ENCODE assay signal across 23 mouse cellular contexts in genomic region chr16:57445096-57446094, GRCm38 (mm10).
DNase-seq lines count a peak whose midpoint lies in the region; ATAC-seq and TF ChIP-seq lines count a peak whose summit lies in the region.
"Had no signal": no experiment of that assay in that cellular context is flagged by ENCODE, and none has a peak within 500 bp of the region (broad histone marks: within the 10 kb centered on the region; RNA-seq: fewer than 3 reads in every experiment).

No protein-coding gene starts in this region.

- no peak overlapping the region for H3K9ac ChIP-seq in limb, embryonic 14.5 days (ENCODE audit: low read depth, low read length, severe bottlenecking)
- no peak overlapping the region for H3K9ac ChIP-seq in midbrain, embryonic 13.5 days (replicated peaks)
- no peak overlapping the region for H3K9ac ChIP-seq in hindbrain, embryonic 16.5 days (ENCODE audit: low read depth, low read length)
- H3K9ac ChIP-seq: forebrain, embryonic 15.5 days; heart, embryonic 12.5 days; hindbrain, embryonic 12.5 days; intestine, embryonic 15.5 days; liver, embryonic 15.5 days had no signal

- no peaks in the 10 kb centered on the region for H3K27me3 ChIP-seq in limb, embryonic 14.5 days (ENCODE audit: control insufficient read depth, insufficient read depth, low read length)
- no peaks in the 10 kb centered on the region for H3K27me3 ChIP-seq in midbrain, embryonic 13.5 days
- H3K27me3 ChIP-seq in hindbrain, embryonic 16.5 days (replicated peaks; ENCODE audit: control insufficient read depth, insufficient read depth, low read length), result no peaks in the 10 kb centered on the region
- H3K27me3 ChIP-seq: forebrain, embryonic 15.5 days; heart, embryonic 12.5 days; hindbrain, embryonic 12.5 days; intestine, embryonic 15.5 days; liver, embryonic 15.5 days; Patski had no signal

- no peak for TF ChIP-seq POLR2A in limb, embryonic 14.5 days (IDR thresholded peaks at IDR 0.05; ENCODE audit: borderline replicate concordance, extremely low read depth, insufficient read depth, insufficient read length)

- no peaks in the 10 kb centered on the region for H3K36me3 ChIP-seq in limb, embryonic 14.5 days (ENCODE audit: control insufficient read depth, insufficient read depth, low read length)
- H3K36me3 ChIP-seq in midbrain, embryonic 13.5 days, result no peaks in the 10 kb centered on the region
- H3K36me3 ChIP-seq in hindbrain, embryonic 16.5 days (ENCODE audit: control insufficient read depth, insufficient read depth, low read length), result no peaks in the 10 kb centered on the region
- H3K36me3 ChIP-seq: forebrain, embryonic 15.5 days; heart, embryonic 12.5 days; hindbrain, embryonic 12.5 days; intestine, embryonic 15.5 days; liver, embryonic 15.5 days had no signal

- H3K4me1 ChIP-seq in limb, embryonic 14.5 days (ENCODE audit: control insufficient read depth, insufficient read depth, low read length), result peaks cover 31% of the 10 kb centered on the region
- no peaks in the 10 kb centered on the region for H3K4me1 ChIP-seq in midbrain, embryonic 13.5 days (replicated peaks)
- no peaks in the 10 kb centered on the region for H3K4me1 ChIP-seq in hindbrain, embryonic 16.5 days (ENCODE audit: control insufficient read depth, insufficient read depth, low read depth, low read length)
- H3K4me1 ChIP-seq: forebrain, embryonic 15.5 days; hindbrain, embryonic 12.5 days; intestine, embryonic 15.5 days; liver, embryonic 15.5 days had no signal

- H3K4me2 ChIP-seq in limb, embryonic 14.5 days (replicated peaks; ENCODE audit: low read depth, low read length, severe bottlenecking), result no peak overlapping the region
- no peak overlapping the region for H3K4me2 ChIP-seq in midbrain, embryonic 13.5 days (replicated peaks)
- H3K4me2 ChIP-seq in hindbrain, embryonic 16.5 days (ENCODE audit: low read length), result no peak overlapping the region
- H3K4me2 ChIP-seq: forebrain, embryonic 15.5 days; heart, embryonic 12.5 days; hindbrain, embryonic 12.5 days; intestine, embryonic 15.5 days; liver, embryonic 15.5 days had no signal

- peaks cover 7% of the 10 kb centered on the region for H3K9me3 ChIP-seq in limb, embryonic 14.5 days (ENCODE audit: control insufficient read depth, low read length)
- H3K9me3 ChIP-seq in midbrain, embryonic 13.5 days, result peaks cover 6% of the 10 kb centered on the region
- peaks cover 4% of the 10 kb centered on the region for H3K9me3 ChIP-seq in hindbrain, embryonic 16.5 days (ENCODE audit: control insufficient read depth, low read length)
- H3K9me3 ChIP-seq: forebrain, embryonic 15.5 days; intestine, embryonic 15.5 days; liver, embryonic 15.5 days had no signal

- peak; percentile 33 for DNase-seq in kidney, adult 11 months
- DNase-seq in kidney, adult 18-20 months, result no peak
- DNase-seq in forelimb bud, embryonic 11.5 days (ENCODE audit: low read depth, low spot score), result peak; percentile 85
- peak; percentile 31 for DNase-seq in kidney, postnatal 14 days
- peak; percentile 59 for DNase-seq in limb, embryonic 14.5 days (ENCODE audit: low spot score)
- no peak for DNase-seq in cerebellum, adult 9-11 months
- DNase-seq: adrenal gland, postnatal 14 days; cerebellum, adult 18-20 months; cerebellum, postnatal 36 days; heart, postnatal 14 days; layer of hippocampus, postnatal 36 days; lung, postnatal 10 days; midbrain, embryonic 14.5 days; thymus, postnatal 36 days had no signal

- no peak for ATAC-seq in limb, embryonic 14.5 days (ENCODE audit: low FRiP score, low read depth)
- ATAC-seq in midbrain, embryonic 13.5 days, result no peak
- no peak for ATAC-seq in hindbrain, embryonic 16.5 days
- ATAC-seq: forebrain, embryonic 15.5 days; intestine, embryonic 15.5 days; Patski had no signal

- no peak overlapping the region for H3K4me3 ChIP-seq in limb, embryonic 14.5 days (replicated peaks; ENCODE audit: low read length)
- no peak overlapping the region for H3K4me3 ChIP-seq in midbrain, embryonic 13.5 days (replicated peaks)
- no peak overlapping the region for H3K4me3 ChIP-seq in hindbrain, embryonic 16.5 days (ENCODE audit: low read length)
- H3K4me3 ChIP-seq: forebrain, embryonic 15.5 days; heart, embryonic 12.5 days; hindbrain, embryonic 12.5 days; intestine, embryonic 15.5 days; liver, embryonic 15.5 days; myocyte had no signal

- H3K27ac ChIP-seq in limb, embryonic 14.5 days (replicated peaks; ENCODE audit: low read depth, low read length), result peak overlapping the region; percentile 61; the same call in 1 of the 2 replicates
- no peak overlapping the region for H3K27ac ChIP-seq in midbrain, embryonic 13.5 days
- H3K27ac ChIP-seq in hindbrain, embryonic 16.5 days (ENCODE audit: low read depth, low read length), result no peak overlapping the region
- H3K27ac ChIP-seq: forebrain, embryonic 15.5 days; hindbrain, embryonic 12.5 days; intestine, embryonic 15.5 days; liver, embryonic 15.5 days had no signal

- WGBS in limb, embryonic 14.5 days, result 33% methylated on average over 10 of the region's 10 CpGs
- 80% methylated on average over 10 of the region's 10 CpGs for WGBS in midbrain, embryonic 13.5 days
- WGBS in hindbrain, embryonic 16.5 days, result 64% methylated on average over 10 of the region's 10 CpGs

Comparison
In these comparisons a context has a peak if more than half of its experiments do, and no peak if none do; other contexts are left out.
1. DNase-seq: peak in kidney, adult 11 months (single experiment), forelimb bud, embryonic 11.5 days (single experiment), kidney, postnatal 14 days (single experiment) and limb, embryonic 14.5 days (single experiment); none in kidney, adult 18-20 months (single experiment) and cerebellum, adult 9-11 months (single experiment).